Comparison of ENCODE assay signal across 8 mouse cellular contexts in the genomic region with DNA sequence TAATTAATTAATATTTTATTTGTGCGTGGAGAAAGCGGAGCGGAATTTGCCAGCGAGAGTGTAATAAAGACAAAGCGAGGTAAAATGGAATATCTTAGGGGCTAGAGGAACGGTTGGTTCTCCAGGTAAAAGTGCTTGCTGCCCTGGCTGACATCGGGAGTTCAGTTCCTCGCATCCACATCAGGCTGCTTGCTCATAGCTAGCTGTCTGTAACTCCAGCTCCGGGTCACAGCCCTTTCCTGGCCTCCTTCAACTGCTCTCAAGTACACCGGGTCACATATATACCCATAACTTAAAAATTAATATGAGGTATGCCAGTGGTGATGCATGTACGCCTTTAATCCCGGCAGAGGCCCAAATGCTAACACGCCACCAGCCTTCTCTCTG. TPM values are rescaled to one million over a fixed set of nuclear protein-coding genes. Genes with fewer than 3 reads are reported as not detected.
A peak's percentile ranks its signal among the peaks of the same experiment; 100 is the strongest.
DNase-seq lines count a peak whose midpoint lies in the region; ATAC-seq and TF ChIP-seq lines count a peak whose summit lies in the region.

No protein-coding gene starts in this region.

- no peak for DNase-seq in kidney, adult 18-20 months
- no peak for DNase-seq in adrenal gland, postnatal 14 days
- no peak for DNase-seq in gastrocnemius, postnatal 25 days
- no peak for DNase-seq in thymus, postnatal 14 days

- peak overlapping the region; percentile 91 for H3K4me3 ChIP-seq in kidney, embryonic 14.5 days (ENCODE audit: low read length)
- H3K4me3 ChIP-seq in bone marrow macrophage, adult 2 months (ENCODE audit: insufficient read depth, low read length), result peak overlapping the region; percentile 63
- H3K4me3 ChIP-seq in hindbrain, embryonic 12.5 days, result peak overlapping the region; percentile 57; the same call in 1 of the 2 replicates
- H3K4me3 ChIP-seq in midbrain, embryonic 12.5 days, result peak overlapping the region; percentile 85; the same call in 1 of the 2 replicates

- peak overlapping the region; percentile 42 for H3K4me2 ChIP-seq in kidney, embryonic 14.5 days (replicated peaks; ENCODE audit: low read depth, low read length)
- H3K4me2 ChIP-seq in hindbrain, embryonic 12.5 days (replicated peaks), result peak overlapping the region; percentile 35
- peak overlapping the region; percentile 67 for H3K4me2 ChIP-seq in midbrain, embryonic 12.5 days (replicated peaks)

- H3K27ac ChIP-seq in kidney, embryonic 14.5 days (ENCODE audit: low read depth, low read length), result no peak overlapping the region
- no peak overlapping the region for H3K27ac ChIP-seq in bone marrow macrophage, adult 2 months (ENCODE audit: insufficient read depth, low read depth, low read length)
- H3K27ac ChIP-seq in hindbrain, embryonic 12.5 days, result no peak overlapping the region; the same call in 1 of the 2 replicates
- no peak overlapping the region for H3K27ac ChIP-seq in midbrain, embryonic 12.5 days (replicated peaks)

- no peaks in the 10 kb centered on the region for H3K9me3 ChIP-seq in kidney, embryonic 14.5 days (ENCODE audit: control insufficient read depth, low read length)
- H3K9me3 ChIP-seq in hindbrain, embryonic 12.5 days (replicated peaks), result no peaks in the 10 kb centered on the region
- H3K9me3 ChIP-seq in midbrain, embryonic 12.5 days, result no peaks in the 10 kb centered on the region

- peak; percentile 0; the same call in 1 of the 2 replicates for ATAC-seq in kidney, embryonic 14.5 days (ENCODE audit: low FRiP score, low TSS enrichment)
- peak; percentile 41 for ATAC-seq in hindbrain, embryonic 12.5 days (ENCODE audit: low FRiP score)
- peak; percentile 25 for ATAC-seq in midbrain, embryonic 12.5 days (ENCODE audit: low FRiP score, low read depth)

- TF ChIP-seq CTCF in bone marrow macrophage, adult 2 months (IDR thresholded peaks at IDR 0.05; ENCODE audit: low read depth, low read length), result no peak; the same call in 1 of the 2 replicates

- no peak for TF ChIP-seq POLR2A in bone marrow macrophage, adult 2 months (IDR thresholded peaks at IDR 0.05; ENCODE audit: borderline replicate concordance, low read depth, low read length)

- peaks cover 19% of the 10 kb centered on the region for H3K36me3 ChIP-seq in kidney, embryonic 14.5 days (ENCODE audit: control insufficient read depth, insufficient read depth, low read length)
- H3K36me3 ChIP-seq in hindbrain, embryonic 12.5 days, result peaks cover 14% of the 10 kb centered on the region
- peaks cover 26% of the 10 kb centered on the region for H3K36me3 ChIP-seq in midbrain, embryonic 12.5 days

- no peaks in the 10 kb centered on the region for H3K27me3 ChIP-seq in kidney, embryonic 14.5 days (ENCODE audit: control insufficient read depth, insufficient read depth, low read length)
- H3K27me3 ChIP-seq in hindbrain, embryonic 12.5 days, result no peaks in the 10 kb centered on the region
- H3K27me3 ChIP-seq in midbrain, embryonic 12.5 days, result no peaks in the 10 kb centered on the region

- H3K9ac ChIP-seq in kidney, embryonic 14.5 days (ENCODE audit: low read depth, low read length), result peak overlapping the region; percentile 40
- H3K9ac ChIP-seq in hindbrain, embryonic 12.5 days, result 0 out of 2 replicates have a peak overlapping the region, but pooled peaks have one; percentile 28
- no peak overlapping the region; the same call in 1 of the 2 replicates for H3K9ac ChIP-seq in midbrain, embryonic 12.5 days (replicated peaks)

- peaks cover 34% of the 10 kb centered on the region for H3K4me1 ChIP-seq in kidney, embryonic 14.5 days (ENCODE audit: control insufficient read depth, insufficient read depth, low read length)
- H3K4me1 ChIP-seq in bone marrow macrophage, adult 2 months (ENCODE audit: control insufficient read depth, insufficient read depth, low read length), result peaks cover 40% of the 10 kb centered on the region
- H3K4me1 ChIP-seq in hindbrain, embryonic 12.5 days, result peaks cover 37% of the 10 kb centered on the region
- H3K4me1 ChIP-seq in midbrain, embryonic 12.5 days, result peaks cover 41% of the 10 kb centered on the region

- 33% methylated on average over 13 of the region's 13 CpGs for WGBS in kidney, embryonic 14.5 days
- 40% methylated on average over 13 of the region's 13 CpGs for WGBS in hindbrain, embryonic 12.5 days
- WGBS in midbrain, embryonic 12.5 days, result 37% methylated on average over 13 of the region's 13 CpGs

RNA-seq across cellular contexts. Expression of a gene that starts 0.5 kb away (rescaled TPM):
- polyA plus RNA-seq in kidney, embryonic 14.5 days (2014; fragmentation: Nextera tagmentation; extraction: Ambion mirVana), result 145 and 155 TPM in 2 replicates
- polyA plus RNA-seq in bone marrow macrophage, adult 2 months (2012; ENCODE audit: insufficient read depth, insufficient read length, missing spikeins), result 98.2 and 99.0 TPM in 2 replicates
- polyA plus RNA-seq in hindbrain, embryonic 12.5 days (2016; fragmentation: Nextera tagmentation; extraction: Ambion mirVana), result 141 and 144 TPM in 2 replicates
- 131 and 138 TPM in 2 replicates for polyA plus RNA-seq in midbrain, embryonic 12.5 days (2016; fragmentation: Nextera tagmentation; extraction: Ambion mirVana)
- total RNA-seq in adrenal gland, postnatal 14 days (2021), result 46.2 and 53.7 TPM in 2 replicates
- 10 to 100 TPM; 10.8 to 12.4 TPM for total RNA-seq in gastrocnemius, postnatal 25 days (2021)

RNA-seq across cellular contexts. Expression of a gene that starts 3.3 kb away (rescaled TPM):
- polyA plus RNA-seq in kidney, embryonic 14.5 days (2014; fragmentation: Nextera tagmentation; extraction: Ambion mirVana), result 14.1 and 25.4 TPM in 2 replicates
- polyA plus RNA-seq in bone marrow macrophage, adult 2 months (2012; ENCODE audit: insufficient read depth, insufficient read length, missing spikeins), result 11.5 and 14.1 TPM in 2 replicates
- polyA plus RNA-seq in hindbrain, embryonic 12.5 days (2016; fragmentation: Nextera tagmentation; extraction: Ambion mirVana), result 26.8 and 30.2 TPM in 2 replicates
- 32.5 and 34.5 TPM in 2 replicates for polyA plus RNA-seq in midbrain, embryonic 12.5 days (2016; fragmentation: Nextera tagmentation; extraction: Ambion mirVana)
- total RNA-seq in adrenal gland, postnatal 14 days (2021), result 8.3 and 10.2 TPM in 2 replicates
- total RNA-seq in gastrocnemius, postnatal 25 days (2021), result 1 to 10 TPM in 1 of 2 experiments, under 1 TPM in 1; 0.79 to 1.3 TPM

RNA-seq across cellular contexts. Expression of a gene that starts 31.4 kb away (rescaled TPM):
- 110 and 112 TPM in 2 replicates for polyA plus RNA-seq in kidney, embryonic 14.5 days (2014; fragmentation: Nextera tagmentation; extraction: Ambion mirVana)
- polyA plus RNA-seq in bone marrow macrophage, adult 2 months (2012; ENCODE audit: insufficient read depth, insufficient read length, missing spikeins), result 41.5 and 52.8 TPM in 2 replicates
- 196 and 209 TPM in 2 replicates for polyA plus RNA-seq in hindbrain, embryonic 12.5 days (2016; fragmentation: Nextera tagmentation; extraction: Ambion mirVana)
- 195 and 205 TPM in 2 replicates for polyA plus RNA-seq in midbrain, embryonic 12.5 days (2016; fragmentation: Nextera tagmentation; extraction: Ambion mirVana)
- total RNA-seq in adrenal gland, postnatal 14 days (2021), result 86.1 and 91.1 TPM in 2 replicates
- total RNA-seq in gastrocnemius, postnatal 25 days (2021), result 10 to 100 TPM; 43.3 to 44.4 TPM

RNA-seq across cellular contexts. Expression of a gene that starts 31.5 kb away (rescaled TPM):
- 13.7 and 14.6 TPM in 2 replicates for polyA plus RNA-seq in kidney, embryonic 14.5 days (2014; fragmentation: Nextera tagmentation; extraction: Ambion mirVana)
- polyA plus RNA-seq in bone marrow macrophage, adult 2 months (2012; ENCODE audit: insufficient read depth, insufficient read length, missing spikeins), result 0.98 and 1.5 TPM in 2 replicates
- polyA plus RNA-seq in hindbrain, embryonic 12.5 days (2016; fragmentation: Nextera tagmentation; extraction: Ambion mirVana), result 6.5 and 6.6 TPM in 2 replicates
- 4.7 and 5.7 TPM in 2 replicates for polyA plus RNA-seq in midbrain, embryonic 12.5 days (2016; fragmentation: Nextera tagmentation; extraction: Ambion mirVana)
- total RNA-seq in adrenal gland, postnatal 14 days (2021), result 14.5 and 14.6 TPM in 2 replicates
- 1 to 10 TPM; 2.6 to 4.9 TPM for total RNA-seq in gastrocnemius, postnatal 25 days (2021)

RNA-seq across cellular contexts. Expression of a gene that starts 37.9 kb away (rescaled TPM):
- 34.4 and 42.8 TPM in 2 replicates for polyA plus RNA-seq in kidney, embryonic 14.5 days (2014; fragmentation: Nextera tagmentation; extraction: Ambion mirVana)
- polyA plus RNA-seq in bone marrow macrophage, adult 2 months (2012; ENCODE audit: insufficient read depth, insufficient read length, missing spikeins), result 55.7 and 67.6 TPM in 2 replicates
- polyA plus RNA-seq in hindbrain, embryonic 12.5 days (2016; fragmentation: Nextera tagmentation; extraction: Ambion mirVana), result 62.4 and 64.5 TPM in 2 replicates
- 54.9 and 58.1 TPM in 2 replicates for polyA plus RNA-seq in midbrain, embryonic 12.5 days (2016; fragmentation: Nextera tagmentation; extraction: Ambion mirVana)
- 65.6 and 79.5 TPM in 2 replicates for total RNA-seq in adrenal gland, postnatal 14 days (2021)
- total RNA-seq in gastrocnemius, postnatal 25 days (2021), result 10 to 100 TPM; 42.7 to 46.1 TPM
